19 mouse cellular contexts compared by ENCODE assay signal in genomic region chr5:75699081-75699480, GRCm38 (mm10).
"Had no signal": no experiment of that assay in that cellular context is flagged by ENCODE, and none has a peak within 500 bp of the region (broad histone marks: within the 10 kb centered on the region; RNA-seq: fewer than 3 reads in every experiment).

No protein-coding gene starts in this region.

- H3K9ac ChIP-seq: kidney, embryonic 15.5 days; liver, embryonic 13.5 days; midbrain, embryonic 12.5 days had no signal

- ATAC-seq: midbrain, embryonic 16.5 days had no signal

- H3K4me2 ChIP-seq: kidney, embryonic 15.5 days; liver, embryonic 13.5 days; midbrain, embryonic 12.5 days had no signal

- H3K27ac ChIP-seq: kidney, embryonic 15.5 days; left cerebral cortex, adult 2 months; liver, embryonic 13.5 days; midbrain, embryonic 12.5 days; stomach, postnatal 0 days had no signal

- DNase-seq: kidney, adult 8-10 months; kidney, postnatal 10 days; kidney, postnatal 36 days; liver, embryonic 13.5 days; lung, adult 2 months; lung, postnatal 14 days; lung, postnatal 4 days; right cerebral cortex, adult 18-20 months; right cerebral cortex, postnatal 14 days; right cerebral cortex, postnatal 4 days; thymus, adult 2 months; thymus, postnatal 14 days; thymus, postnatal 4 days had no signal

- H3K27me3 ChIP-seq: kidney, embryonic 15.5 days; liver, embryonic 13.5 days had no signal

- H3K4me3 ChIP-seq: kidney, embryonic 15.5 days; left cerebral cortex, adult 2 months; liver, embryonic 13.5 days; midbrain, embryonic 12.5 days; myocyte had no signal

- H3K4me1 ChIP-seq: kidney, embryonic 15.5 days; liver, embryonic 13.5 days had no signal

- H3K36me3 ChIP-seq: kidney, embryonic 15.5 days; liver, embryonic 13.5 days; midbrain, embryonic 12.5 days had no signal

- H3K9me3 ChIP-seq: kidney, embryonic 15.5 days; liver, embryonic 13.5 days had no signal
